Mouse (Mus musculus): ENCODE measurements around the gene Cdk14. TPM values are rescaled to one million over a fixed set of nuclear protein-coding genes. Genes with fewer than 3 reads are reported as not detected.

The Cdk14 gene
- polyA plus RNA-seq, 1 experiment from 2014 or later, result 42.2 TPM

DNA sequence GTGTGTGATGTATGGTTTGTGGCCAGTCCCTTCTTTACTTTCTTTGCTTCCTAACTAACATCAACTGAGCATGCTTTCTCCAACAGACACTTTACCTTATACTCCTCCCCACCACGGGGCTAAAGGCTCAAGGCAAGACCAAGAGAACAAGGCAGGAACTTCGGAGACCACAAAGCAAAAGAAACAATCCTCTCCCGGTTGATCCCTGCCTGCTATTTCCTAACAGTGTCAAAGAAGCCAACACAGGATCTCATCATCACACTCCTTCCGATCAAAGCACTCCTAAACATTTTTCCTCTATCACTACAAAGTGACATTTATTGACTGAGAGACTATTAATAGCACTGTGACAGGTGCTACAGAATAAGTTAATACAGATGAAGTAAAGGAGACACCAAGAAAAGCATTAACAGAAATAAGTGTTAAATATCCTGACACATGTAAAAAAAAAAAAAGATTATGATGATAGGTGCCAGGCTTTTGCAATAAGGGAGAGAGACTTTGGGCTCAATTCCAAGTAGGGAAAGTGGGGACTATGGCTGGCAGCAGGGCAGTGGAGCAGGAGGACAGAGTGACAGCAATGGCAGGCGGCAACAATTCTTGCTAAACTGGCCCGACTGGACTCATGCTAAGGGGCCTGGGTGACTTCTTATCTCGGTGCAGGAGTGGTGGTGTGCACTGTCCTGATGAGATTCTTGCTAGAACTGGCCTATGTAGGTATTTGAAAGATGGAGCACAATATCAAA is 208.9 kb downstream of the Cdk14 start:
- H3K36me3 ChIP-seq, result no peaks in the 10 kb centered on the region
- H3K4me2 ChIP-seq, result no peak overlapping the region
- H3K4me3 ChIP-seq (replicated peaks), result no peak overlapping the region
- H3K9me3 ChIP-seq (replicated peaks), result no peaks in the 10 kb centered on the region
- no peaks in the 10 kb centered on the region for H3K27me3 ChIP-seq (replicated peaks)
- no peak overlapping the region for H3K27ac ChIP-seq (replicated peaks)
- WGBS, result 71% methylated on average over 7 of the region's 7 CpGs
- 0 out of 2 replicates have a peak, but pooled peaks cover 3% of the 10 kb centered on the region for H3K4me1 ChIP-seq
- H3K9ac ChIP-seq (replicated peaks), result no peak overlapping the region
- ATAC-seq (ENCODE audit: low FRiP score), result no peak

- H3K27ac ChIP-seq (replicated peaks), result no peak overlapping the region
- ATAC-seq (ENCODE audit: low FRiP score), result no peak
- no peaks in the 10 kb centered on the region for H3K36me3 ChIP-seq
- no peaks in the 10 kb centered on the region for H3K27me3 ChIP-seq (replicated peaks)
- no peak overlapping the region for H3K9ac ChIP-seq (replicated peaks)
- H3K4me2 ChIP-seq, result no peak overlapping the region
- WGBS, result 71% methylated on average over 4 of the region's 4 CpGs
- H3K9me3 ChIP-seq (replicated peaks), result no peaks in the 10 kb centered on the region
- H3K4me1 ChIP-seq, result 0 out of 2 replicates have a peak, but pooled peaks cover 7% of the 10 kb centered on the region
- H3K4me3 ChIP-seq (replicated peaks), result no peak overlapping the region
Measured at GRCm38 (mm10) chr5:5208016-5208415, 212.1 kb downstream of the Cdk14 start.

- H3K36me3 ChIP-seq, result no peaks in the 10 kb centered on the region
- no peak overlapping the region for H3K27ac ChIP-seq (replicated peaks)
- no peaks in the 10 kb centered on the region for H3K9me3 ChIP-seq (replicated peaks)
- ATAC-seq (ENCODE audit: low FRiP score), result no peak
- H3K4me1 ChIP-seq, result 0 out of 2 replicates have a peak, but pooled peaks cover 7% of the 10 kb centered on the region
- H3K27me3 ChIP-seq (replicated peaks), result no peaks in the 10 kb centered on the region
- H3K4me2 ChIP-seq, result no peak overlapping the region
- H3K9ac ChIP-seq (replicated peaks), result no peak overlapping the region
- WGBS, result 41% methylated on average over 9 of the region's 9 CpGs
- H3K4me3 ChIP-seq (replicated peaks), result no peak overlapping the region
Measured at GRCm38 (mm10) chr5:5206012-5206411, 214.1 kb downstream of the Cdk14 start.

GRCm38 (mm10) chr5:5194562-5195221 is 225.4 kb downstream of the Cdk14 start:
- Histone ChIP-seq H3K4me2 (no peak overlapping the region), H3K27ac (replicated peaks) (no peak overlapping the region), H3K9ac (replicated peaks) (no peak overlapping the region), H3K4me1 (no peaks in the 10 kb centered on the region), H3K9me3 (replicated peaks) (no peaks in the 10 kb centered on the region), H3K36me3 (0 out of 2 replicates have a peak, but pooled peaks cover 3% of the 10 kb centered on the region), H3K27me3 (replicated peaks) (no peaks in the 10 kb centered on the region), H3K4me3 (replicated peaks) (no peak overlapping the region)
- no peak for ATAC-seq (ENCODE audit: low FRiP score)
- 96% methylated on average over 5 of the region's 5 CpGs for WGBS

DNA sequence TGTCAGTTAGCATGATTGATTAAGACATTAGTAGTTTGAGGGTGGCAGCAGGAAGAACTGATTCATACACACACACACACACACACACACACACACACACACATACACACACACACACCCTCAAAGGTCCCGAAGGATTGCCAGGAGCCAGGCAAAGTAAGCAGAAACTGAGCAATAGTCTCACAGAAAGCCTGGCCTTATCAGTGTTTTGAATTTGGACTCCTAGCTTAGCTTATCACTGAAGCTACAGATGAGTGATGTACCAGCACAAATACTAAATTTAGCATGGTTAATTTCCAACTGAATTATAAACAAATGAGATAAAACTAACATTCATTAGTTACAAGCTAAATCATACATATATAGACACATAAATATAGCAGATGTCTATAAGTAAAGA is 230.5 kb downstream of the Cdk14 start:
- H3K9ac ChIP-seq (replicated peaks), result no peak overlapping the region

GRCm38 (mm10) chr5:5185987-5186742 is 233.9 kb downstream of the Cdk14 start:
- ATAC-seq (ENCODE audit: low FRiP score), result no peak
- Histone ChIP-seq H3K9me3 (replicated peaks) (no peaks in the 10 kb centered on the region), H3K4me1 (no peaks in the 10 kb centered on the region), H3K9ac (replicated peaks) (no peak overlapping the region), H3K27ac (replicated peaks) (no peak overlapping the region), H3K27me3 (replicated peaks) (no peaks in the 10 kb centered on the region), H3K4me3 (replicated peaks) (no peak overlapping the region), H3K4me2 (no peak overlapping the region), H3K36me3 (no peaks in the 10 kb centered on the region)
- 91% methylated on average over 3 of the region's 3 CpGs for WGBS

More for the DNA sequence above, 230.5 kb downstream of the Cdk14 start:
- whole genome bisulfite sequencing, result 86% methylated on average over 1 of the region's 1 CpGs
- Histone ChIP-seq H3K4me1 (no peaks in the 10 kb centered on the region), H3K27ac (replicated peaks) (no peak overlapping the region), H3K36me3 (0 out of 2 replicates have a peak, but pooled peaks cover 3% of the 10 kb centered on the region), H3K4me2 (no peak overlapping the region), H3K27me3 (replicated peaks) (no peaks in the 10 kb centered on the region), H3K9me3 (replicated peaks) (no peaks in the 10 kb centered on the region), H3K4me3 (replicated peaks) (no peak overlapping the region)
- ATAC-seq (ENCODE audit: low FRiP score), result no peak

GRCm38 (mm10) chr5:5185521-5185920 is 234.6 kb downstream of the Cdk14 start:
- Histone ChIP-seq H3K4me2 (no peak overlapping the region), H3K9ac (replicated peaks) (no peak overlapping the region), H3K36me3 (no peaks in the 10 kb centered on the region), H3K27ac (replicated peaks) (no peak overlapping the region), H3K9me3 (replicated peaks) (no peaks in the 10 kb centered on the region), H3K4me3 (replicated peaks) (no peak overlapping the region), H3K27me3 (replicated peaks) (no peaks in the 10 kb centered on the region), H3K4me1 (no peaks in the 10 kb centered on the region)
- ATAC-seq (ENCODE audit: low FRiP score), result no peak

GRCm38 (mm10) chr5:5180711-5181110 is 239.4 kb downstream of the Cdk14 start:
- ATAC-seq (ENCODE audit: low FRiP score), result no peak
- Histone ChIP-seq H3K27me3 (replicated peaks) (no peaks in the 10 kb centered on the region), H3K4me2 (no peak overlapping the region), H3K9me3 (replicated peaks) (no peaks in the 10 kb centered on the region), H3K9ac (replicated peaks) (no peak overlapping the region), H3K27ac (replicated peaks) (no peak overlapping the region), H3K4me3 (replicated peaks) (no peak overlapping the region), H3K4me1 (peaks cover 5% of the 10 kb centered on the region; the same call in 1 of the 2 replicates), H3K36me3 (no peaks in the 10 kb centered on the region)
- 88% methylated on average over 2 of the region's 2 CpGs for WGBS

- Histone ChIP-seq H3K27ac (replicated peaks) (no peak overlapping the region), H3K9me3 (replicated peaks) (no peaks in the 10 kb centered on the region), H3K36me3 (no peaks in the 10 kb centered on the region), H3K4me2 (no peak overlapping the region), H3K9ac (replicated peaks) (no peak overlapping the region), H3K27me3 (replicated peaks) (no peaks in the 10 kb centered on the region), H3K4me3 (replicated peaks) (no peak overlapping the region), H3K4me1 (peaks cover 5% of the 10 kb centered on the region; the same call in 1 of the 2 replicates)
- no peak for ATAC-seq (ENCODE audit: low FRiP score)
Measured at GRCm38 (mm10) chr5:5180311-5180710, 239.8 kb downstream of the Cdk14 start.

DNA sequence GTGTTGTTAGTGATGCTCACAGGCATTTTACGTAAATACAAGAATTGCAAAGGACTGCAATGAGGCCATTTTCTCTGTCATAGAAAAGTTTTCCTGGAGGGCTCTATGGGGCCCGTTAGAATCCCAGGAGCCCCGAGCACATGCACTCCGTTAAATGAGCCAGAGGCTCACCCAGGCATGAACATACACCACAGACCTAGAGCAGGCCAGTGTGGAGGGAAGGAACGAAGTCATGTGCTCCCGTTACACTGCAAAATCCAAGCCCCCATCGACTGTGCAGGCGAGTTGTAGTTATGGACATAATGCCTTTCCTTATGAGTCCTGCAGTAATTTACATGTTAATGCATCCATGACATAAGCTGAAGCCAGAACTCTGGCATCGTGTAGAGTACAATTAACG is 244.1 kb downstream of the Cdk14 start:
- 54% methylated on average over 10 of the region's 10 CpGs for WGBS
- H3K27ac ChIP-seq (replicated peaks), result no peak overlapping the region
- H3K4me3 ChIP-seq (replicated peaks), result no peak overlapping the region
- peaks cover 5% of the 10 kb centered on the region; the same call in 1 of the 2 replicates for H3K4me1 ChIP-seq
- no peaks in the 10 kb centered on the region for H3K9me3 ChIP-seq (replicated peaks)
- no peaks in the 10 kb centered on the region for H3K27me3 ChIP-seq (replicated peaks)
- H3K4me2 ChIP-seq, result no peak overlapping the region
- no peak overlapping the region for H3K9ac ChIP-seq (replicated peaks)
- no peaks in the 10 kb centered on the region for H3K36me3 ChIP-seq
- peak; percentile 46 for ATAC-seq (ENCODE audit: low FRiP score)

DNA sequence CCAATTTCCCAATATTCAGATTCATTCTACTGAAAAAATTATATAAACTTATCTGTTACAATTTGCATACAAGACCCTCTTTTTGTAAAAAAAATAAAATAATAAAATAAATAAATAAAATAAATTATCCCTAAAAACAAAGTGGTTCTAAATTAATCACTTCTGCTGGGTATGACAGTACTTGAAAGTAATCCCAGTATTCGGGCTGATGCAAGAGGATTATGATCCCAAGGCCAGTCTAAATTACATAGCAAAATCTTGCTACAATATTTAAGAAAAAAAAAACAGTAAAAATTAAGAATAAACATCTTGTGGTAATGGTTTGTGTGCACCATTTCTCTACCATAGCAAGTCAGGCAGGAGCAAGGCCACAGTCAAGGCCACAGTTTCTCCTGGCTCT is 244.5 kb downstream of the Cdk14 start:
- H3K36me3 ChIP-seq, result no peaks in the 10 kb centered on the region
- H3K9me3 ChIP-seq (replicated peaks), result no peaks in the 10 kb centered on the region
- H3K4me3 ChIP-seq (replicated peaks), result no peak overlapping the region
- H3K27ac ChIP-seq (replicated peaks), result no peak overlapping the region
- 76% methylated on average over 1 of the region's 1 CpGs for WGBS
- H3K4me1 ChIP-seq, result peaks cover 5% of the 10 kb centered on the region; the same call in 1 of the 2 replicates
- no peak overlapping the region for H3K4me2 ChIP-seq
- no peak for ATAC-seq (ENCODE audit: low FRiP score)
- no peaks in the 10 kb centered on the region for H3K27me3 ChIP-seq (replicated peaks)
- no peak overlapping the region for H3K9ac ChIP-seq (replicated peaks)

Measured in neural tube, embryonic 15.5 days (tissue).